Mouse (Mus musculus) embryonic facial prominence, embryonic 12.5 days (tissue): ENCODE results near the gene Snx9. TPM values are rescaled to one million over a fixed set of nuclear protein-coding genes. Genes with fewer than 3 reads are reported as not detected.

Experiments used
- ATAC-seq: fragments of 200-750 bp; cut with Nextera tagmentation; 2 replicates; pipeline ENCODE4 v1.8.0; 2017; ENCODE audit not compliant: insufficient number of reproducible peaks, insufficient read depth, low FRiP score, low TSS enrichment
- H3K27ac ChIP-seq: fragments of 300-500 bp; sonication (generic); 2 replicates; pipeline ENCODE4 v1.5.1; 2016; ENCODE audit warnings: mild to moderate bottlenecking
- H3K27me3 ChIP-seq: fragments of 300-500 bp; sonication (generic); 2 replicates; pipeline ENCODE4 v1.6.1; 2016; ENCODE audit warnings: mild to moderate bottlenecking, moderate library complexity
- H3K36me3 ChIP-seq: fragments of 300-500 bp; sonication (generic); 2 replicates; pipeline ENCODE4 v1.6.1; 2016; ENCODE audit warnings: mild to moderate bottlenecking
- H3K4me1 ChIP-seq: fragments of 300-500 bp; sonication (generic); 2 replicates; pipeline ENCODE4 v1.6.1; 2016
- H3K4me2 ChIP-seq: fragments of 300-500 bp; sonication (generic); replicated peaks from 2 replicates; pipeline ENCODE4 v1.6.1; 2016; ENCODE audit warnings: mild to moderate bottlenecking, moderate library complexity
- H3K4me3 ChIP-seq: fragments of 300-500 bp; sonication (generic); 2 replicates; pipeline ENCODE4 v1.5.1; 2016; ENCODE audit warnings: mild to moderate bottlenecking
- H3K9ac ChIP-seq: fragments of 300-500 bp; sonication (generic); 2 replicates; pipeline ENCODE4 v1.6.1; 2016; ENCODE audit warnings: mild to moderate bottlenecking, moderate library complexity
- H3K9me3 ChIP-seq: fragments of 300-500 bp; sonication (generic); 2 replicates; pipeline ENCODE4 v1.6.1; 2016; ENCODE audit warnings: mild to moderate bottlenecking, moderate library complexity
- WGBS: fragments of 180-500 bp; shearing (Covaris S2); methylation state at CpG from one replicate; pipeline ENCODE4 v1.1.7; 2016; 5-methylcytosine and 5-hydroxymethylcytosine counted together
- polyA plus RNA-seq: library from polyadenylated mRNA; unstranded; fragments of >200 nt; fragmentation: Nextera tagmentation; extraction: Ambion mirVana; gene quantifications from 2 replicates; pipeline ENCODE4 v1.2.1, GENCODE M21; 2016

Gene Snx9
- polyA plus RNA-seq, 1 experiment from 2014 or later = 33.3 TPM

DNA sequence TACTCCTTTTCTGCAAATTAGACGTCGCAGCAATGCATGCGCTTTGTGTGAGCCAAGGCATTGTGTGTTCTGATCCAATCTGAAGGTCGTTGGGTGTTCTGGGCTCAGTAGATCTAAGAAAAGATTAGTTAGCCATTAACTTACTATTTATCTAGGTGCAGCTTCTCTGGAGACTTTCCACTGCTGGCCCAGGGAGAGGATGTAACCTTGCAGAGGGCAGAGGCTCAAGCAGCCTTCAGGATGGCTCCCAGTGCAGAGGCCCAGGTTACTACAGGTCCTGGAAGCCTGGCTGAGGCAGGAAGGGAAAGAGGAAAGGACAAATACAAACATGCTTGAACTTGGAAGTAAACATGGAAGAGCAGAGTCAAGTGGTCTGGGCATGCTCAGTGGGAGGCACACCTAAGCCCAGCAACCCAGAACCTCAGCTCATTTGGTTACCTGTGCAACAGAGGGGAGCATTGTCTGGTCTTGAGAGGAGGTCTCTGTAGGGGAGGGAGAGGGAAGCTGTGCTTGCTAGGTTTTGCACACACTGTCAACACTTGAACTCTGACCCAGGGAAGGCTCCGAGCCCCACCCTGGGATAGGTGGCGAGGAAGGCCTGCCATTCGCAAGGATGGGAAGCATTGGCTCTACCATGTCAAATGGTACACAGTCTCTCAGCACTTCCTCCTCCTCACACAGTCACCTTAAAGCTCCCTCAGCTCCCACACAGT, 27.3 kb downstream of the Snx9 start:
- 86% methylated on average over 7 of the region's 7 CpGs for WGBS
- Histone ChIP-seq H3K4me1 (peaks cover 11% of the 10 kb centered on the region; the same call in 1 of the 2 replicates), H3K4me3 (no peak overlapping the region), H3K4me2 (no peak overlapping the region), H3K9me3 (no peaks in the 10 kb centered on the region), H3K27me3 (no peaks in the 10 kb centered on the region), H3K27ac (no peak overlapping the region), H3K9ac (no peak overlapping the region), H3K36me3 (no peaks in the 10 kb centered on the region)
- no peak for ATAC-seq

DNA sequence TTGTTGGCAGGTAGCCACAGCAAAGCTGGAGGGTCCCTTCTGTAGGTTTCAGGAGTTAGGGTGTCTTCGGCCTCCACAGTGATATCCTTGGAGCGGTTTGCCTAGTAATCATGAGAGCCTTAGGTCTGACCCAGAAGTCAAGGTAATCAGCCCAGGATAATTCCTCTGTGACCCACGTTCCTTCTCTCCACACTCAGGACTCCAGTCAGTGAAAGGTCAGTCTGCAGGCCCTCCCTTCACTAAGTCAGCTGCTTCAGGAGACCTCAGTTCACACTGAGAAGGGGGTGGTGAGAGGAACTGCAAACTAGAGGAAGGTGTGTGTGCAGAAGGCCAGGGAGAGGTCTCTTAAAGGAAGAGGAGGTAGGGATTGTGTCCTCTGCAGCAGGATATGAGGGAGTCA, 28.3 kb downstream of the Snx9 start:
- no peak overlapping the region for H3K4me3 ChIP-seq
- peaks cover 11% of the 10 kb centered on the region; the same call in 1 of the 2 replicates for H3K4me1 ChIP-seq
- H3K9ac ChIP-seq = no peak overlapping the region
- H3K4me2 ChIP-seq = no peak overlapping the region
- H3K9me3 ChIP-seq = no peaks in the 10 kb centered on the region
- no peak for ATAC-seq
- no peak overlapping the region for H3K27ac ChIP-seq
- 76% methylated on average over 3 of the region's 3 CpGs for WGBS
- no peaks in the 10 kb centered on the region for H3K36me3 ChIP-seq
- no peaks in the 10 kb centered on the region for H3K27me3 ChIP-seq

DNA sequence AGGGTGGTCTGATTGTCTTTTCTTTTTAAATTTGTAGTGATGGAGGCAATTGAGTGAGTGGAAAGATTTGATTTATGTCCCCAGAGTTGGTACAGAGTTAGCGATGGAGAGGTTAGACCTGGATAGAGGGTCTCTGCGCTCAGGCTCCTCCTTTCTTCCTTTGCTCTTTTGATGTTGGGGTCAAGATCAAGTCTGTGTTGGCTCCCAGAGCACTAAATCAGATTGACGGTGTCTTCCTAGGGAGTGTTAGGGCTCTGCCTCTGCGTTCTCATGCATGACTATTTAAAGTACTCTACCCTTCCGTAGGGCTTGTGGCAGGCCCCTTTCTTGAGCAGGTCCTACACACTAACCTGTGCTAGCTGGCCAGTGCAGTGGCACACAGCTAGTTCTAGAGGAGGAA, 28.9 kb downstream of the Snx9 start:
- ATAC-seq = no peak
- no peaks in the 10 kb centered on the region for H3K27me3 ChIP-seq
- H3K4me3 ChIP-seq = no peak overlapping the region
- H3K9ac ChIP-seq = no peak overlapping the region
- no peaks in the 10 kb centered on the region for H3K9me3 ChIP-seq
- WGBS = 90% methylated on average over 5 of the region's 5 CpGs
- no peaks in the 10 kb centered on the region for H3K36me3 ChIP-seq
- H3K4me1 ChIP-seq = peaks cover 11% of the 10 kb centered on the region; the same call in 1 of the 2 replicates
- no peak overlapping the region for H3K27ac ChIP-seq
- H3K4me2 ChIP-seq = no peak overlapping the region

DNA sequence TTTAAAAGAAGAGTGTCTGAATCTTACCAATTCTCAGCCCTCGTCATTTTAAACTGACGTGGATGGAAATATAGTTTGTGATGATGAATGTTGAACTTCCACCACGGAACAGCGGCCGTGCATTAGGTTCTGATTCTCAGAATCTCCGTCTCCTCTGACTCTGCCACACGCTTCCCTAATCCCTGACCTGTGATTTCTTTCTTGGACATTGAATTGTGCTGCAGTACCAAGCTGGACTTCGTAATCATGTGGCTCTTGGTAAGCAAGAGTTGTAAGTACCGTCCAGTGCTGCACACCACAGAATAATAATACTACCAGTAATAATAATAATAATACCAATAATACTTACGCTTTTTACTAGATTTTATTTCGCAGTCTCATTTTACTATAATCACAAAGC, 29.6 kb downstream of the Snx9 start:
- WGBS = 95% methylated on average over 11 of the region's 11 CpGs
- no peak overlapping the region for H3K4me2 ChIP-seq
- ATAC-seq = no peak
- peaks cover 11% of the 10 kb centered on the region; the same call in 1 of the 2 replicates for H3K4me1 ChIP-seq
- H3K36me3 ChIP-seq = no peaks in the 10 kb centered on the region
- no peak overlapping the region for H3K4me3 ChIP-seq
- no peak overlapping the region for H3K9ac ChIP-seq
- no peaks in the 10 kb centered on the region for H3K27me3 ChIP-seq
- no peak overlapping the region for H3K27ac ChIP-seq
- H3K9me3 ChIP-seq = no peaks in the 10 kb centered on the region

DNA sequence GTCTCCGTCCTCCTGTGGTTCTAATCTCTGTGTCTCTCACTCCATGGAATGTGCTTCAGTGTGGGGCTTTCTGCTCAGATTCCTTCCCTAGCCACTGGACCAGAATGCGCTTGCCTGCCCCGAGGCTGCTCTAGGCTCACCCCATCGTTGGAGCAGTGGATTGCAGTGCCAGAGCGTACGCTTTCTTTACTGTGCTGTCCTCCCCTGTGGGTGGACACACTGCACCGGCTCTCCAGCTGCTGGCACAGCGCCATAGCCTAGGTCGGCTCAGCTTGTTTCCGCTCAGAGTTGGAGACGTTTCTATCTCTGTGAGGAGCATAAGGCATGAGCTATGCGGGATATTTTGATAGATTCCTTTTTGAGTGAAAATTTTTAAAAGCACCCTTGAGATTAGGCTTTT, 31.4 kb downstream of the Snx9 start:
- no peak for ATAC-seq
- Histone ChIP-seq H3K27me3 (no peaks in the 10 kb centered on the region), H3K9ac (no peak overlapping the region), H3K4me1 (peaks cover 11% of the 10 kb centered on the region; the same call in 1 of the 2 replicates), H3K9me3 (no peaks in the 10 kb centered on the region), H3K4me2 (no peak overlapping the region), H3K4me3 (no peak overlapping the region), H3K36me3 (no peaks in the 10 kb centered on the region), H3K27ac (peak overlapping the region; percentile 5; the same call in 1 of the 2 replicates)
- 55% methylated on average over 12 of the region's 12 CpGs for WGBS

DNA sequence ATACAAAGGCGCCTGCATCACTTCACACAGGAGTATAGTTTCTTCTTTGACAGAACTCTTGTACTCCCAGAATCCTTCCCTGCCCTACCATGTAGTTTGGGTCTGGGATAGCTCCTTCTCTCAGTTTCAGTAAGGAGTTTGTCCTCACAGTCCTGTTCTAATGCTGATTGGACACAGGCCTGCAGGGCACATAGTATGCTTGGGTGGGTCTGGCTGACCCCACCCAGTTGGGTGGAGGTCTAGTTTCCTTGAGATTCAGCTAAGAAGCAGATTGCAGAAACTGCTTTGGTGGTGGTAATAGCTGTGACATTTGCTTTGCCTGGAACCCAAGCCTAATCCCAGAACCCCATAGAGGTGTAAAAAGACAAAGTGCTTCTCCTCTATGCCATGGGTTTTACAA, 33.4 kb downstream of the Snx9 start:
- Histone ChIP-seq H3K27me3 (no peaks in the 10 kb centered on the region), H3K4me2 (no peak overlapping the region), H3K9ac (no peak overlapping the region), H3K27ac (no peak overlapping the region), H3K36me3 (no peaks in the 10 kb centered on the region), H3K4me1 (peaks cover 4% of the 10 kb centered on the region; the same call in 1 of the 2 replicates), H3K9me3 (no peaks in the 10 kb centered on the region), H3K4me3 (no peak overlapping the region)
- no peak for ATAC-seq
- WGBS = 95% methylated on average over 1 of the region's 1 CpGs

DNA sequence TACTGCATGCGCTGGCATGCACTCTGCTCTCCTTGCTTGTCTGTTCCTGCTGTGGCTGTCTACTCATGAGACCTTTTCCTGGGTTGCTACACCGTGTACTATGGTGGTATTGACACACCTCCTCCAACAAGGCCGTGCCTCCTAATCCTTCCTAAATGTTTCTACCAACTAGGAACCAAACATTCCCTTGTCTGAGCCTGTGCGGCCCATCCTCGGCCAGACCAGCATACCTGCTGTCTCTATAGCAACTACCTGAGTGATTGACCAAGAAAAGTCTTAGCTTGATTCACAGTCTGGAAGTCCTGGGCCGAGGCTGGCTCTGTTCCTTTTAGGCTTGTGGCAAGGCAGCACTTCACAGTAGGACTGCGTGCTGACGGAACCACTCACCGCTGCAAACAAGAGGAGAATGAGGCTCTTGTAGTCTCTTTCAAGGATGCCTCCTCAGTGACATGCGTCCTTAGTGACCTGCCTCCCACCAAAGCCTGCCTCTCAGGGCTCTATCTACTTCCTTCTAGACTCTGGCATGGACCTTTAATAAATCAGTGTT, 36.6 kb downstream of the Snx9 start:
- Histone ChIP-seq H3K36me3 (no peaks in the 10 kb centered on the region), H3K4me3 (no peak overlapping the region), H3K9ac (no peak overlapping the region), H3K9me3 (no peaks in the 10 kb centered on the region), H3K4me2 (no peak overlapping the region), H3K27me3 (no peaks in the 10 kb centered on the region), H3K27ac (no peak overlapping the region), H3K4me1 (no peaks in the 10 kb centered on the region)
- ATAC-seq = no peak
- WGBS = 71% methylated on average over 10 of the region's 10 CpGs

DNA sequence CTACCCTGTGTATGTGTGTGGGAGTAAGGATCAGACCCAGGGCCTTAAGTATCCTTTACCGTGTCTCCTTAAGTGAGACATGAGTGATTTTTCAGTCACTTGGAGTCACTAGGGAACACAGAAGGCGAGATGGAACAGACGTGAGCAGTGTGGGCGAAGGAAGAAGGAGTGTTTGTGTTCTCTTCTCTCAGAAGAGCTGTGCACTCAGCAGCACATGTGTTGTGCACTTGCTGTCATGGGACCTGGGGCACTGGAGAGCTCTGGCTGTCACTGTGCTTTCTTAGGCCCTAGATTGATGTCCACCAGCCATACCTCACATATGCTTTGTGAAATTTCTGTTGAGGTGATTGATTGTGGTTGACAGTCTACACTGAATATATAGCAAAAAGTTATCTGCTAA, 37.7 kb downstream of the Snx9 start:
- WGBS = 80% methylated on average over 4 of the region's 4 CpGs

DNA sequence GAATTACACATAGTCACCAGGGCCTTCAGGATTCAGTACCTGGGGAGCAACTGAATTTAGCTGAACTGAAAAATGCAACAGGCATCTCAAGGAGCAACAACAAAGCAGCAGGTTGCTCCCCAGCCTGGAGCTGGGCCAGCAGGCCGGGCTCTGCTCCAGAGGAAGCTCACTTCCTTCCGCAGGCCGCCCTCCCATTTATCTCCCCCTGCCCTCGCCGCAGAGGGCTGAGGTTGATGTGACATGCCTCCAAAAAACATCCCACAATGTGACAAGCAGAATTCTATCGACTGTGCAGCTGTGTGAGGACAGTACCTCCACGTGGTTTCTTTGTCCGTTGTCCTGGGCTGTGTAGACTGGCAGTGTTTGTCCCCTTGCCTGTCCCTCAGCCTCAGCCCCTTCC, 44.3 kb downstream of the Snx9 start:
- WGBS = 67% methylated on average over 8 of the region's 8 CpGs
- Histone ChIP-seq H3K4me1 (no peaks in the 10 kb centered on the region), H3K36me3 (peaks cover 5% of the 10 kb centered on the region; the same call in 1 of the 2 replicates), H3K4me2 (no peak overlapping the region), H3K4me3 (no peak overlapping the region), H3K27me3 (no peaks in the 10 kb centered on the region), H3K27ac (peak overlapping the region; percentile 65; the same call in 1 of the 2 replicates), H3K9me3 (no peaks in the 10 kb centered on the region), H3K9ac (no peak overlapping the region)
- ATAC-seq = no peak

More for the DNA sequence above, 37.7 kb downstream of the Snx9 start:
- H3K4me3 ChIP-seq = no peak overlapping the region
- no peaks in the 10 kb centered on the region for H3K27me3 ChIP-seq
- H3K9ac ChIP-seq = no peak overlapping the region
- no peak for ATAC-seq
- no peak overlapping the region for H3K4me2 ChIP-seq
- no peaks in the 10 kb centered on the region for H3K9me3 ChIP-seq
- H3K27ac ChIP-seq = no peak overlapping the region
- no peaks in the 10 kb centered on the region for H3K4me1 ChIP-seq
- no peaks in the 10 kb centered on the region for H3K36me3 ChIP-seq

DNA sequence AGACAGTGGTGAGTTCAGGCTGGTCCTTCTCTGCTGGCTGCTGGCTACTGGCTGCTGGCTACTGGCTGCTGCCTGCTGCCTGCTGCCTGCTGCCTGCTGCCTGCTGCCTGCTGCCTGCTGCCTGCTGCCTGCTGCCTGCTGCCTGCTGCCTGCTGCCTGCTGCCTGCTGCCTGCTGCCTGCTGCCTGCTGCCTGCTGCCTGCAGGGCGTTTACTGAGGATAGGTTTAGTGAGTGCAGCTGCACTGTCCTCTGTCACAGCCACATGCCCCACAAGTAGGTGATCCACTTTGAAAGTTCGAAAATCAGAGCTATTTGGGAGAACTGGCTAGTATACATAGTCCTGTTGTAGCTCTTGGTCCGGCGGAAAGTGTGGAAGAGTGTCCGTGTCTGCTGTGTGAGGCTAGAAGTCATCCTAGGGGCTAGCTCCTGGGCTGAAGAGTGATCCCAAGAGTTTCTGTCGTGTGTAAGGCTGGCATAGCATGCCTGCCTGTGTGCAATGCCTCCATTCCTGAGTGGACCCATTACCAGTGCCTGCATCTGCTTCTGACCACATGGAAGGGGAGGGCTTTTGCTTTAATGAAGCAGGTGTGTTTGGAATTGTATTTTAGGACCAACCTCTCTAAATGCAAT, 45.2 kb downstream of the Snx9 start:
- 69% methylated on average over 6 of the region's 6 CpGs for WGBS
- peaks cover 13% of the 10 kb centered on the region; the same call in 1 of the 2 replicates for H3K36me3 ChIP-seq
- H3K9ac ChIP-seq = no peak overlapping the region
- ATAC-seq = no peak
- peak overlapping the region; percentile 37; the same call in 1 of the 2 replicates for H3K27ac ChIP-seq
- H3K4me2 ChIP-seq = no peak overlapping the region
- no peaks in the 10 kb centered on the region for H3K9me3 ChIP-seq
- H3K4me1 ChIP-seq = no peaks in the 10 kb centered on the region
- no peaks in the 10 kb centered on the region for H3K27me3 ChIP-seq
- H3K4me3 ChIP-seq = no peak overlapping the region

DNA sequence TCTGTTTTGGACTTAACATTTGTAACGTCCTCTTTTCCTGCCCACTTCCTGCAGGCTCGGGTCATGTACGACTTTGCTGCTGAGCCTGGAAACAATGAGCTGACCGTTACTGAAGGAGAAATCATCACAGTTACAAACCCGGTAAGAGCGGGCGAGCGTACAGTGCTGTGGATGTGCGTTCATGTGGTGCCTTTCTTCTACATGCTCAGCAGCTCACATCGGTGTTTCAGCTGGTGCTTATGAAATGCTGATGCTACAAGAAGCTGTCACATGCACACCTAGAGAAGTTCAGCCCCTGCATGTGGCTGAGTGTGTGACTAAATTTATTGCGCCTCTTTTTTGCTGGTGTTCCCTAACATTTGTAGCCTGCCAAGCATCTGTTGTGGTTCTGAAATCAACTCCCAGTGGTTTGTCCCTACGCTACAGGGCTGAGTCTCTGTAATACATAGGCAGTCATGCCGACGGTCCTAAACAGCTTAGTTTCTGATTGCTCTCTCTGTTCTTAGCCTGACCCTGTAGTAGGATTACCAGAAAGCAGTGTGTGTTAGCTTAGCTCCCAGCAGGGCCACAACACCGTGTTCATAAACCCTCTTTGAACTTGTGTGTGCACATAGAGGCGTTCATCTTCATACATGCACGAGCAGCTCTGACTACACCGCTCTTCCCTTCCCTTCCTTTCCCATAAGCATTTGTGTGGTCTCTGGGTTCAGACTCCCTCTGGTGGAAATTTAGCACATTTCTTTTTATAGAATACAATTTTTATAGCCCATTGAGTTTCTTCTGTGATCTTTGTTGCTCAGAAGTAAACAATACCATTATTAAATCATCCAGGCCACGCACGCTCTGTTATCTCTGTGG, 46.0 kb downstream of the Snx9 start:
- Histone ChIP-seq H3K4me1 (no peaks in the 10 kb centered on the region), H3K4me3 (no peak overlapping the region), H3K27ac (no peak overlapping the region), H3K36me3 (peaks cover 13% of the 10 kb centered on the region; the same call in 1 of the 2 replicates), H3K9ac (no peak overlapping the region), H3K4me2 (no peak overlapping the region), H3K9me3 (no peaks in the 10 kb centered on the region), H3K27me3 (no peaks in the 10 kb centered on the region)
- no peak for ATAC-seq
- WGBS = 77% methylated on average over 20 of the region's 20 CpGs
